ENCODE assay signal across 23 mouse cellular contexts in genomic region chr9:31841108-31841815, GRCm38 (mm10).
DNase-seq lines count a peak whose midpoint lies in the region; ATAC-seq lines count a peak whose summit lies in the region.
"Had no signal": no experiment of that assay in that cellular context is flagged by ENCODE, and none has a peak within 500 bp of the region (broad histone marks: within the 10 kb centered on the region; RNA-seq: fewer than 3 reads in every experiment).

No protein-coding gene starts in this region.

- no peaks in the 10 kb centered on the region; the same call in 1 of the 2 replicates for H3K9me3 ChIP-seq in limb, embryonic 11.5 days (ENCODE audit: control insufficient read depth, low read length)
- no peaks in the 10 kb centered on the region for H3K9me3 ChIP-seq in kidney, embryonic 16.5 days (ENCODE audit: low read length)
- H3K9me3 ChIP-seq: embryonic facial prominence, embryonic 12.5 days; neural tube, embryonic 13.5 days had no signal

- no peak overlapping the region; the same call in 1 of the 2 replicates for H3K9ac ChIP-seq in limb, embryonic 11.5 days (ENCODE audit: low read length)
- no peak overlapping the region for H3K9ac ChIP-seq in kidney, embryonic 16.5 days (replicated peaks; ENCODE audit: low read length)
- H3K9ac ChIP-seq: embryonic facial prominence, embryonic 12.5 days; forebrain, postnatal 0 days; hindbrain, embryonic 14.5 days; lung, embryonic 14.5 days; neural tube, embryonic 13.5 days had no signal

- no peak for ATAC-seq in limb, embryonic 11.5 days (ENCODE audit: insufficient number of reproducible peaks, low FRiP score, low TSS enrichment, low read depth)
- ATAC-seq in monocyte, adult 5-6 weeks (replicated peaks; ENCODE audit: insufficient number of reproducible peaks, low FRiP score, low TSS enrichment, poor library complexity, severe bottlenecking) = no peak
- ATAC-seq in kidney, embryonic 16.5 days (ENCODE audit: low FRiP score, low TSS enrichment) = no peak
- ATAC-seq: forebrain, postnatal 0 days; intestine, embryonic 16.5 days had no signal

- H3K4me1 ChIP-seq in limb, embryonic 11.5 days (ENCODE audit: control insufficient read depth, insufficient read depth, low read length) = no peaks in the 10 kb centered on the region; the same call in 1 of the 2 replicates
- peaks cover 11% of the 10 kb centered on the region for H3K4me1 ChIP-seq in kidney, embryonic 16.5 days (ENCODE audit: insufficient read depth, low read length)
- H3K4me1 ChIP-seq: megakaryocyte, embryonic 14.5 days; neural tube, embryonic 13.5 days had no signal

- no peaks in the 10 kb centered on the region for H3K27me3 ChIP-seq in limb, embryonic 11.5 days (ENCODE audit: control insufficient read depth, insufficient read depth, low read length)
- H3K27me3 ChIP-seq in kidney, embryonic 16.5 days (ENCODE audit: insufficient read depth, low read length) = no peaks in the 10 kb centered on the region
- H3K27me3 ChIP-seq: megakaryocyte, embryonic 14.5 days; neural tube, embryonic 13.5 days had no signal

- no peak overlapping the region for H3K4me2 ChIP-seq in limb, embryonic 11.5 days (ENCODE audit: low read depth, severe bottlenecking)
- H3K4me2 ChIP-seq in kidney, embryonic 16.5 days (replicated peaks; ENCODE audit: low read depth, low read length) = no peak overlapping the region
- H3K4me2 ChIP-seq: embryonic facial prominence, embryonic 12.5 days; heart, embryonic 11.5 days; hindbrain, embryonic 14.5 days; lung, embryonic 14.5 days; neural tube, embryonic 13.5 days had no signal

- no peaks in the 10 kb centered on the region for H3K36me3 ChIP-seq in limb, embryonic 11.5 days (ENCODE audit: control insufficient read depth, insufficient read depth, low read length)
- no peaks in the 10 kb centered on the region for H3K36me3 ChIP-seq in kidney, embryonic 16.5 days (ENCODE audit: insufficient read depth, low read length)
- H3K36me3 ChIP-seq: embryonic facial prominence, embryonic 12.5 days; neural tube, embryonic 13.5 days had no signal

- no peak overlapping the region for H3K27ac ChIP-seq in limb, embryonic 11.5 days (replicated peaks; ENCODE audit: low read depth, low read length)
- H3K27ac ChIP-seq in kidney, embryonic 16.5 days (ENCODE audit: low read length) = no peak overlapping the region
- H3K27ac ChIP-seq: embryonic facial prominence, embryonic 12.5 days; hindbrain, embryonic 14.5 days; neural tube, embryonic 13.5 days had no signal

- WGBS in limb, embryonic 11.5 days = 63% methylated on average over 10 of the region's 10 CpGs
- WGBS in kidney, embryonic 16.5 days = 59% methylated on average over 10 of the region's 10 CpGs

- H3K4me3 ChIP-seq in limb, embryonic 11.5 days (ENCODE audit: low read depth, low read length) = no peak overlapping the region
- no peak overlapping the region for H3K4me3 ChIP-seq in kidney, embryonic 16.5 days (ENCODE audit: low read length)
- H3K4me3 ChIP-seq: embryonic facial prominence, embryonic 12.5 days; megakaryocyte, embryonic 14.5 days; neural tube, embryonic 13.5 days had no signal

- peak; percentile 90 for DNase-seq in heart, adult 11 months
- DNase-seq in heart, adult 8-10 months (ENCODE audit: low spot score) = no peak
- peak; percentile 45 to 57 for DNase-seq in spleen, postnatal 36 days (ENCODE audit: low spot score in 2 of 2)
- DNase-seq in spleen, postnatal 14 days (ENCODE audit: low spot score in 2 of 2) = no peak
- peak; percentile 18 for DNase-seq in limb, embryonic 11.5 days (ENCODE audit: low spot score)
- peak; percentile 15 to 32 for DNase-seq in thymus, postnatal 36 days
- DNase-seq: adrenal gland, adult 8-10 months; cerebellum, adult 11-12 months; cerebellum, postnatal 25 days; forebrain, postnatal 0 days; heart, postnatal 14 days; kidney, postnatal 36 days; layer of hippocampus, adult 9-11 months; lung, embryonic 14.5 days; right cerebral cortex, postnatal 14 days had no signal

Comparison
In these comparisons a context has a peak if more than half of its experiments do, and no peak if none do; other contexts are left out.
1. DNase-seq: peak in heart, adult 11 months (single experiment), spleen, postnatal 36 days (2 of 2), limb, embryonic 11.5 days (single experiment) and thymus, postnatal 36 days (2 of 2); none in heart, adult 8-10 months (single experiment) and spleen, postnatal 14 days (0 of 2).